Mouse (Mus musculus) cerebellum, adult 2 months (tissue): Measurements from ENCODE around the gene Inpp5f.

Experiments
- CTCF ChIP-seq: fragments of 200-500 bp; IDR thresholded peaks from 2 replicates; pipeline ENCODE4 v1.5.1; 2011; ENCODE audit warnings: low read depth, mild to moderate bottlenecking, control low read depth, low read length, moderate library complexity, borderline replicate concordance; ENCODE audit not compliant: insufficient read depth
- POLR2A ChIP-seq: fragments of 200-500 bp; IDR thresholded peaks from 2 replicates; pipeline ENCODE4 v1.6.1; 2011; ENCODE audit warnings: low read length, control low read depth, borderline replicate concordance; ENCODE audit not compliant: insufficient read depth

DNA sequence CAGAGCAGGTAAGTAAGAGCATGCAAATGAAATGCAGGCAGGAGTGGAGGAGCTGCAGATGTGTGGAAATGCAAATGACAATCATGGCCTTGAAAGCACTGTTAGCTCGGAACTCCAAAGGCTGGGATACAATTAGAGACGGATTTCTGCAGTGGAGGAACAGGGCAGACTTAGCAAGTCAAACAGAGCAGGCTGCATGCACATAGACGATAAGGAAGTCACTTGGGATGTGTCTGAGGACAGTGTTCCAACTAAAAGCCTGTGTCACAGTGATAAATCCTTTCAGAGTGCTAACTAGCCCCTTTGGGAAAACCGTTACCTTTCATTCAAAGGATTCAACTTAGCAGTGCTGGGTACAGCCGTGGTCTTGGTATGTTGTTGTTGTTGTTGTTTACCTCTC is 56.7 kb downstream of the Inpp5f start:
- TF ChIP-seq CTCF (no peak), POLR2A (no peak)
